Mouse (Mus musculus) heart, adult 2 months (tissue): ENCODE measurements around the gene Grrp1. TPM values are rescaled to one million over a fixed set of nuclear protein-coding genes. Genes with fewer than 3 reads are reported as not detected.

Experiments
- DNase-seq, 2 experiments: peaks; one replicate each; pipeline ENCODE4 v3.0.0; 2021
- H3K27ac ChIP-seq: fragments of 200-600 bp; 2 replicates; pipeline ENCODE4 v1.8.1; 2022
- H3K27me3 ChIP-seq: fragments of 200-500 bp; 2 replicates; pipeline ENCODE4 v1.6.1; 2012; ENCODE audit warnings: mild to moderate bottlenecking, low read length, inconsistent platforms, mixed read lengths; ENCODE audit not compliant: control insufficient read depth, insufficient read depth
- H3K36me3 ChIP-seq: fragments of 200-500 bp; 2 replicates; pipeline ENCODE4 v1.6.1; 2012; ENCODE audit warnings: low read length, inconsistent platforms; ENCODE audit not compliant: control insufficient read depth, insufficient read depth
- H3K4me1 ChIP-seq: fragments of 200-500 bp; 2 replicates; pipeline ENCODE4 v1.6.1; 2011; ENCODE audit warnings: low read length; ENCODE audit not compliant: control insufficient read depth, insufficient read depth
- H3K4me3 ChIP-seq: fragments of 200-600 bp; 2 replicates; pipeline ENCODE4 v1.8.1; 2022
- H3K79me2 ChIP-seq: fragments of 200-500 bp; replicated peaks from 2 replicates; pipeline ENCODE4 v1.6.1; 2012; ENCODE audit warnings: mild to moderate bottlenecking, inconsistent platforms, low read length, moderate library complexity, mixed read lengths; ENCODE audit not compliant: control insufficient read depth, insufficient read depth
- H3K9ac ChIP-seq: fragments of 200-500 bp; 2 replicates; pipeline ENCODE4 v1.6.1; 2012; ENCODE audit warnings: low read depth, mild to moderate bottlenecking, control low read depth, inconsistent platforms, low read length, mixed read lengths
- CTCF ChIP-seq: fragments of 200-600 bp; IDR thresholded peaks from 2 replicates; pipeline ENCODE4 v1.8.1; 2022; ENCODE audit warnings: antibody characterized with exemption, mild to moderate bottlenecking, moderate library complexity
- EP300 ChIP-seq: fragments of 200-500 bp; IDR thresholded peaks from 2 replicates; pipeline ENCODE4 v1.6.1; 2011; ENCODE audit warnings: low read depth, low read length, control low read depth; ENCODE audit not compliant: insufficient read depth
- POLR2A ChIP-seq: fragments of 200-500 bp; IDR thresholded peaks from 2 replicates; pipeline ENCODE4 v1.6.1; 2011; ENCODE audit warnings: mild to moderate bottlenecking, low read depth, low read length, control low read depth; ENCODE audit not compliant: insufficient read depth
- WGBS: fragments of 180-500 bp; shearing (Covaris S2); methylation state at CpG from one replicate; pipeline ENCODE4 v1.1.7; 2018; 5-methylcytosine and 5-hydroxymethylcytosine counted together
- intact Hi-C: fragments of 180-260 bp; cut with DNase I; formaldehyde crosslinking; loops from one replicate; pipeline ENCODE4 v1.15.1; 2025
- polyA plus RNA-seq: library from polyadenylated mRNA; depleted of rRNA; stranded (reverse); fragments of >200 nt; gene quantifications from 2 replicates; pipeline ENCODE4 v1.2.3, GENCODE M21; 2012
- total RNA-seq, 2 experiments: library from RNA; stranded (reverse); gene quantifications; 2 replicates each; pipeline ENCODE4 v1.2.3; 2021

Gene Grrp1
- total and polyA plus RNA-seq, 3 experiments: 5.2 to 11.0 (median 5.7) TPM

GRCm38 (mm10) chr4:134245148-134245843 lies 8.6 kb downstream of the Grrp1 start, which contains the start of gene Zfp593:
TSS of gene Zfp593 (minus strand) at chr4:134245592.
- TF ChIP-seq POLR2A: peak; percentile 56
- TF ChIP-seq CTCF: peak; percentile 93
- no peak for TF ChIP-seq EP300
- Histone ChIP-seq H3K27ac (peak within 1 kb of the TSS; percentile 42), H3K4me1 (peaks cover 4% of the 10 kb centered on the region), H3K27me3 (no peaks in the 10 kb centered on the region), H3K79me2 (no peaks in the 10 kb centered on the region), H3K36me3 (no peaks in the 10 kb centered on the region), H3K9ac (peak within 1 kb of the TSS; percentile 78), H3K4me3 (peak within 1 kb of the TSS; percentile 75)
- DNase-seq: peak; percentile 93 to 96
- intact Hi-C loops: loop anchor here (2.0 to 5.0 kb wide), 2 partner anchors 58 to 222 kb away; partner anchors contain the start of genes Cep85 and Stmn1
- under 1% methylated on average over 60 of the region's 60 CpGs for WGBS

GRCm38 (mm10) chr4:134243516-134244250 lies 10.2 kb downstream of the Grrp1 start, which contains the start of gene E130218I03Rik:
TSS of gene E130218I03Rik (plus strand) at chr4:134243662.
- H3K27ac ChIP-seq: no peak within 1 kb of the TSS
- DNase-seq: no peak
- H3K36me3 ChIP-seq: no peaks in the 10 kb centered on the region
- no peaks in the 10 kb centered on the region for H3K79me2 ChIP-seq
- no peaks in the 10 kb centered on the region for H3K27me3 ChIP-seq
- no peak for TF ChIP-seq POLR2A
- TF ChIP-seq CTCF: no peak
- no peak for TF ChIP-seq EP300
- WGBS: 95% methylated on average over 17 of the region's 17 CpGs
- no peak within 1 kb of the TSS for H3K9ac ChIP-seq
- no peak within 1 kb of the TSS for H3K4me3 ChIP-seq
- intact Hi-C loops: loop anchor here (2.0 kb wide), 1 partner anchor 57 kb away; the partner anchor contains the start of gene Cep85
- peaks cover 4% of the 10 kb centered on the region for H3K4me1 ChIP-seq

- TF ChIP-seq EP300 (no peak), CTCF (no peak), POLR2A (no peak)
- WGBS: 14% methylated on average over 10 of the region's 10 CpGs
These were observed 15.2 kb downstream of the Grrp1 start for GRCm38 (mm10) chr4:134238686-134239085.

GRCm38 (mm10) chr4:134238279-134238651 lies 15.6 kb downstream of the Grrp1 start, which contains the start of gene Cnksr1:
TSS of gene Cnksr1 (minus strand) at chr4:134238399.
- peaks cover 1% of the 10 kb centered on the region; the same call in 1 of the 2 replicates for H3K4me1 ChIP-seq
- peak within 1 kb of the TSS; percentile 33; the same call in 1 of the 2 replicates for H3K4me3 ChIP-seq
- no peaks in the 10 kb centered on the region for H3K27me3 ChIP-seq
- peak within 1 kb of the TSS; percentile 65 for H3K27ac ChIP-seq
- peak within 1 kb of the TSS; percentile 34 for H3K9ac ChIP-seq
- WGBS: 2% methylated on average over 18 of the region's 18 CpGs
- intact Hi-C loops: no loop called here
- TF ChIP-seq EP300: no peak
- no peak for TF ChIP-seq CTCF
- no peak for TF ChIP-seq POLR2A
- H3K36me3 ChIP-seq: no peaks in the 10 kb centered on the region
- no peaks in the 10 kb centered on the region for H3K79me2 ChIP-seq
- DNase-seq: peak; percentile 77 to 80

More at GRCm38 (mm10) chr4:134238686-134239085, 15.2 kb downstream of the Grrp1 start:
- intact Hi-C loops: no loop called here
- peak overlapping the region; percentile 33; the same call in 1 of the 2 replicates for H3K4me3 ChIP-seq
- no peak overlapping the region; the same call in none of the 2 replicates for H3K27ac ChIP-seq
- no peak for DNase-seq
- no peaks in the 10 kb centered on the region for H3K36me3 ChIP-seq
- peaks cover 1% of the 10 kb centered on the region; the same call in 1 of the 2 replicates for H3K4me1 ChIP-seq
- no peak overlapping the region for H3K9ac ChIP-seq
- no peaks in the 10 kb centered on the region for H3K79me2 ChIP-seq
- no peaks in the 10 kb centered on the region for H3K27me3 ChIP-seq

GRCm38 (mm10) chr4:134237582-134238278 lies 16.2 kb downstream of the Grrp1 start:
- H3K79me2 ChIP-seq: no peaks in the 10 kb centered on the region
- H3K9ac ChIP-seq: peak overlapping the region; percentile 34
- peak overlapping the region; percentile 33; the same call in 1 of the 2 replicates for H3K4me3 ChIP-seq
- no peaks in the 10 kb centered on the region for H3K36me3 ChIP-seq
- TF ChIP-seq EP300: no peak
- no peak for TF ChIP-seq CTCF
- intact Hi-C loops: no loop called here
- H3K27ac ChIP-seq: peak overlapping the region; percentile 65
- H3K27me3 ChIP-seq: no peaks in the 10 kb centered on the region
- DNase-seq: no peak
- peaks cover 1% of the 10 kb centered on the region; the same call in 1 of the 2 replicates for H3K4me1 ChIP-seq
- WGBS: 32% methylated on average over 19 of the region's 19 CpGs
